Mouse (Mus musculus) kidney, postnatal 0 days (tissue): ENCODE data around the gene Tpcn2. TPM values are rescaled to one million over a fixed set of nuclear protein-coding genes. Genes with fewer than 3 reads are reported as not detected.

Source experiments
- ATAC-seq: fragments of 200-750 bp; cut with Nextera tagmentation; replicated peaks from 2 replicates; pipeline ENCODE4 v1.8.0; 2017; ENCODE audit warnings: low read depth, moderate number of reproducible peaks, moderate TSS enrichment, moderate library complexity; ENCODE audit not compliant: low FRiP score
- DNase-seq: peaks from one replicate; pipeline ENCODE4 v3.0.0-alpha.2; 2016; ENCODE audit warnings: low spot score
- H3K27ac ChIP-seq: fragments of 300-500 bp; sonication (generic); 2 replicates; pipeline ENCODE4 v1.5.1; 2014; ENCODE audit warnings: mild to moderate bottlenecking
- H3K27me3 ChIP-seq: fragments of 300-500 bp; sonication (generic); 2 replicates; pipeline ENCODE4 v1.6.1; 2014; ENCODE audit warnings: low read length, mixed read lengths; ENCODE audit not compliant: insufficient read depth
- H3K36me3 ChIP-seq: fragments of 300-500 bp; sonication (generic); 2 replicates; pipeline ENCODE4 v1.6.1; 2014; ENCODE audit warnings: low read length, mixed read lengths; ENCODE audit not compliant: insufficient read depth
- H3K4me1 ChIP-seq: fragments of 300-500 bp; sonication (generic); replicated peaks from 2 replicates; pipeline ENCODE4 v1.6.1; 2014; ENCODE audit warnings: antibody characterized with exemption, low read length, mixed read lengths; ENCODE audit not compliant: insufficient read depth
- H3K4me2 ChIP-seq: fragments of 300-500 bp; sonication (generic); 2 replicates; pipeline ENCODE4 v1.6.1; 2014; ENCODE audit warnings: mild to moderate bottlenecking, low read length, moderate library complexity, mixed read lengths
- H3K4me3 ChIP-seq: fragments of 300-500 bp; sonication (generic); replicated peaks from 2 replicates; pipeline ENCODE4 v1.5.1; 2014; ENCODE audit warnings: low read depth, low read length
- H3K9ac ChIP-seq: fragments of 300-500 bp; sonication (generic); 2 replicates; pipeline ENCODE4 v1.6.1; 2014; ENCODE audit warnings: low read depth, low read length
- H3K9me3 ChIP-seq: fragments of 300-500 bp; sonication (generic); replicated peaks from 2 replicates; pipeline ENCODE4 v1.6.1; 2016; ENCODE audit warnings: low read length, inconsistent platforms, mixed read lengths
- CTCF ChIP-seq: IDR thresholded peaks from 2 replicates; pipeline ENCODE4 v1.5.1; 2016; ENCODE audit warnings: antibody characterized with exemption, low read depth, mild to moderate bottlenecking, moderate library complexity
- WGBS: fragments of 180-500 bp; shearing (Covaris S2); extraction: QIAGEN DNeasy Blood & Tissue Kit; methylation state at CpG from one replicate; pipeline ENCODE4 v1.1.7; 2014; 5-methylcytosine and 5-hydroxymethylcytosine counted together
- polyA plus RNA-seq: library from polyadenylated mRNA; unstranded; fragments of >200 nt; fragmentation: Nextera tagmentation; extraction: Ambion mirVana; gene quantifications from 2 replicates; pipeline ENCODE4 v1.2.1, GENCODE M21; 2015

The Tpcn2 gene
- polyA plus RNA-seq, 1 experiment from 2014 or later: 7.7 TPM

DNA sequence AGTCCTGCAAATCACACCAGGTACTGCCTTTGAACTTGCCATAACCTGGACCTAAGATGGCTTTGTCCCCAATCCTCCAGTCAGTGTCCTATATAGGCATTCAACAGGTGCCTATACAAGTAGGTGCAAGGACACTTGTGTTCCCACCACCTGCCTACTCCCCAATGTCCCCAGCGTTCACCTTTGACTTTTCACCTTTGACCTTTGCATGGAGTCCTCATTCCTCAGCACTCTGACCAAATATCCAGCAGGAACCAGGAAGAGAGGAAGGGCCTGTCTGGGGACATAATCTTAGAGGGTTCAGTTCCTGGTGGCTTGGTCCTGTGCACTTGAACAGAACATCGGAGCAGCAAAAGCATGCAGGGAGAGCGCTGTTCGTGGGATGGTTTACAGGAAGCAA, 147.0 kb downstream of the Tpcn2 start:
- H3K36me3 ChIP-seq: no peaks in the 10 kb centered on the region
- no peaks in the 10 kb centered on the region; the same call in 1 of the 2 replicates for H3K9me3 ChIP-seq
- no peak for TF ChIP-seq CTCF
- no peak overlapping the region for H3K27ac ChIP-seq
- H3K4me1 ChIP-seq: no peaks in the 10 kb centered on the region
- H3K9ac ChIP-seq: no peak overlapping the region
- no peak overlapping the region for H3K4me2 ChIP-seq
- WGBS: 91% methylated on average over 4 of the region's 4 CpGs
- H3K27me3 ChIP-seq: no peaks in the 10 kb centered on the region
- DNase-seq (no peak), ATAC-seq (no peak)
- no peak overlapping the region for H3K4me3 ChIP-seq

Other genes starting within 250 kb of the Tpcn2 start
- gene 1810010D01Rik, start 75.9 kb downstream of the Tpcn2 start, polyA plus RNA-seq: not detected in 2 replicates
- 3.5 and 3.8 TPM in 2 replicates for gene Mrgprf, start 16.8 kb upstream of the Tpcn2 start, polyA plus RNA-seq
- not detected in 2 replicates for gene Mrgprd, start 30.8 kb upstream of the Tpcn2 start, polyA plus RNA-seq